Mouse (Mus musculus) brain, embryonic 14.5 days (tissue): ENCODE data around the gene Pou2f2. TPM values are rescaled to one million over a fixed set of nuclear protein-coding genes. Genes with fewer than 3 reads are reported as not detected.

Experiments used
- DNase-seq: peaks from one replicate; pipeline ENCODE4 v3.0.0-alpha.2; 2011; ENCODE audit warnings: low read depth
- CTCF ChIP-seq: fragments of 200-500 bp; IDR thresholded peaks from 2 replicates; pipeline ENCODE4 v1.5.1; 2012; ENCODE audit warnings: inconsistent platforms, mild to moderate bottlenecking, moderate library complexity, borderline replicate concordance; ENCODE audit not compliant: insufficient read depth, insufficient read length; ENCODE audit errors: extremely low read depth
- POLR2A ChIP-seq: fragments of 200-500 bp; IDR thresholded peaks from 2 replicates; pipeline ENCODE4 v1.6.1; 2012; ENCODE audit warnings: mild to moderate bottlenecking, inconsistent platforms, borderline replicate concordance; ENCODE audit not compliant: poor library complexity, insufficient read depth, insufficient read length, severe bottlenecking; ENCODE audit errors: extremely low read depth
- polyA plus RNA-seq: library from polyadenylated mRNA; depleted of rRNA; stranded (reverse); fragments of >200 nt; gene quantifications from 2 replicates; pipeline ENCODE4 v1.2.3, GENCODE M21; 2012

Pou2f2 gene
- polyA plus RNA-seq, 1 experiment = 57.5 TPM

GRCm38 (mm10) chr7:25112178-25112955 lies 67.2 kb downstream of the Pou2f2 start:
- TF ChIP-seq POLR2A (no peak), CTCF (no peak)
- peak; percentile 36 for DNase-seq

DNA sequence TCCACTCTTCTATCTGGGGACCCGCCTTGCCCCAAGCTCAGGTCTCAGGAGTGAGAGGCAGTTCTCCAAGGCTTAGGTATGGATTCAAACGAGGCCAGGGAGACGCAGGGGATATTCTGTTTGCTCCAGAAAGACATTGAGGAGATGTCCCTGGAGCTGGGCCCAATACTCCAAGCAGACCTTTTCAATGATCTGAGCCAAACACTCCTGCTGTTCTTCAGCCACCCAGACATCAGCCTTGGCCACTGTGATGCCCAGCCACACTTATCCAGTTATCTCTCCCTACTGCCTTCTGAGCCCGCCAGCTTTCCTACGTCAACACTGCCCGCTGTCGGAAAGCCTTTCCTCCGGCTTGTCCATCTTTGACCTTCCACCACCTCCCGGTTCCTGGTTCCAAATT lies 69.2 kb downstream of the Pou2f2 start:
- TF ChIP-seq POLR2A (no peak), CTCF (no peak)
- DNase-seq = no peak

- TF ChIP-seq CTCF (no peak), POLR2A (no peak)
- DNase-seq = no peak
Observed at GRCm38 (mm10) chr7:25109355-25109754, 70.2 kb downstream of the Pou2f2 start.

DNA sequence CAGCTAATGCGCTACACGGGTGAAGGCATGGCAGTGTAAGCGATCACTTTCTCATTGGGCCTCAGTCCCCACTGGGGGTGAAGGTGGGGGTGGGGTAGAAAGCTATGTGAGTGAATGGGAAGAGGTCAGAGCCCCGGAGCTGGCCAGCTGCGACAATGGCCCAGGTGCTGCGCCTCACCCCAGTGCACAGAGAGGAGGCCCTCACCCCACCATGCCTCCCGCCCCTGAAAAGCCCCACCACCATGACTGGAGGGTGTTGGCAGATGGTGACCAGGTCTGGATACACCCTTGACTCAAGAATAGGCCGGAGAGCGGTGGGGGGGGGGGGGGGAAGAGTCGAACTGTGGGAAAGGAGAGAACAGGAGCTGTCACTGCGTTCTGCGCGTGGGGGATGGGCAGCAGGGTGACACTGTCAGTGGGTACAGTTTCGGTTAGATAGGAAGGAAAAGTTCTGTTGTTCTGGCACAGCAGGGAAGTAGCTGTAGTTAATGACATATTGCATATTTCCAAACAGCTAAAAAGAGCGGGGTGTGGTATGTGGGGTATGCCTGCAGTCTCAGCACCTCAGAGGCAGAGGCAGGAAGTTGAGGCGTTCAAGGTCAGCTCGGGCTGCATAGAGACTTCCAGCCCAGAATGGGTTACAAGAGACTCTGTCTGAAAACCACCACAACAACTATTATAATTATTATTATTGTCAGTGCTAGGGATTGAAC lies 72.6 kb downstream of the Pou2f2 start:
- DNase-seq = no peak
- TF ChIP-seq POLR2A = no peak
- TF ChIP-seq CTCF = no peak

DNA sequence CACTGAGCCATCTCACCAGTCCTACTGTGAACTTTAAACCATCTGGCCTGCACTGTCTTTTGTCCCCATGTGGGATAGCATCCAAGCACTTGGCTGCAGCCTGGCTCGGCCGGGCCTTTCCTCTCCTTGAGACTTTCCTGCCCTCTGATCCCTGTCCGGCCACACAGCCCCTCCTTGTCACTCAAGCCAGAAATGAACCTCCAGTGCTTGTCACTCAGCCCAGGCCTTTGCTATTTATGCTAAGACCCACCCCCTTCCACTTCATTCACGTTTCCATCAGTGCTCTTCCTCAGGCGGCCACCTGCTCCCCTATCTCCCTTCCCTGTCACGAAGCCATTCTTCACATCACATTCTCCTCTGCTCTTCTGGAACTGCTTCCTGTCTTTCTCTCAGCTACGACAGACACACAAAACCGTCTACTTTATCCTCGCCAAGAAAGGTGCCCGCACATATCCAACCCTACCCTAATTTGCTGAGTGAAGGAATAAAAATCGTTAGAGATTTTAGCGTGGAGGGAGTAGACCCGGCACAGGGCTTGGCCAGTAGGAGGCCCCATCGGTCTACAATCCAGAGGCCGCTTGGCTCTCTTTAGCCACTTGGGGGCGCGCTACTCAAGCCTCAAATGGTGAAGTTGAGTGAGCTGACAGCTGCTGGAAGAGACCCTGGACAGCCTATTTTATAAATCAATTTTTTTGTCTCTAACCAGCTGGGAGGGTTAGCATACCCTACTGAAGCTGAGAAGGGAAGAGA lies 73.9 kb downstream of the Pou2f2 start:
- peak; percentile 88 for DNase-seq

GRCm38 (mm10) chr7:25099581-25099980 lies 79.9 kb downstream of the Pou2f2 start:
- TF ChIP-seq POLR2A = no peak
- TF ChIP-seq CTCF = peak; percentile 3; the same call in 1 of the 2 replicates
- no peak for DNase-seq

More for the DNA sequence above, 73.9 kb downstream of the Pou2f2 start:
- peak; percentile 98 for TF ChIP-seq CTCF
- no peak for TF ChIP-seq POLR2A

DNA sequence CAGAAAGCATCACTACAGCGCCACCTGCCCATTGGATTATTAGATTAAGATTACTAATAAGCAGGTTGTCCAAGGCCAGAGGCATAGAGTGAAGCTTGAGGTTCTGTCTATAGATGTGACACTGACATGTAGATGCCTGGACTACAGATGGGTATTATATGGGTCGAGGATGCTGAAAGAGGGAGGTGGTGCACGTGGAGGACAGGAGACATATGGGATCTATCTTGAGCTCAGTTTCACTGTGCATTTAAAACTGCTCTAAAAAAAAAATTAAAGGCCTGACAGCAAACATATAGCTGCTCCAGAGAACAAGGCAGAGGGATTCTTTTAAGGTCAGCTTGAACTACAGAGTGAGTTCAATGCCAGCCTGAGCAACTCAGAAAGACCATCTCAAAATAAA lies 81.4 kb downstream of the Pou2f2 start:
- no peak for DNase-seq
- TF ChIP-seq POLR2A (no peak), CTCF (no peak)

GRCm38 (mm10) chr7:25089875-25090274 lies 89.7 kb downstream of the Pou2f2 start:
- DNase-seq = no peak
- TF ChIP-seq POLR2A (no peak), CTCF (no peak)

- DNase-seq = no peak
- TF ChIP-seq POLR2A = no peak
- no peak for TF ChIP-seq CTCF
Observed at GRCm38 (mm10) chr7:25088968-25089367, 90.6 kb downstream of the Pou2f2 start.

- TF ChIP-seq CTCF (no peak), POLR2A (no peak)
- DNase-seq = no peak
Observed at GRCm38 (mm10) chr7:25088531-25088930, 91.0 kb downstream of the Pou2f2 start.

- TF ChIP-seq CTCF = no peak
- TF ChIP-seq POLR2A = no peak
Observed at GRCm38 (mm10) chr7:25087972-25088371, 91.6 kb downstream of the Pou2f2 start.

More at GRCm38 (mm10) chr7:25087972-25088371, 91.6 kb downstream of the Pou2f2 start:
- no peak for DNase-seq
